Mouse (Mus musculus) cerebellum, adult 9-10 months (tissue): ENCODE measurements at regions not wholly inside any gene's neighbourhood (a gene's known extent, or its start where the extent isn't known, plus 50 kb on each side); places are given as distances from the start of the nearest gene placed in this dataset.

Experiments
- DNase-seq: peaks from one replicate; pipeline ENCODE4 v3.0.0; 2022

DNA sequence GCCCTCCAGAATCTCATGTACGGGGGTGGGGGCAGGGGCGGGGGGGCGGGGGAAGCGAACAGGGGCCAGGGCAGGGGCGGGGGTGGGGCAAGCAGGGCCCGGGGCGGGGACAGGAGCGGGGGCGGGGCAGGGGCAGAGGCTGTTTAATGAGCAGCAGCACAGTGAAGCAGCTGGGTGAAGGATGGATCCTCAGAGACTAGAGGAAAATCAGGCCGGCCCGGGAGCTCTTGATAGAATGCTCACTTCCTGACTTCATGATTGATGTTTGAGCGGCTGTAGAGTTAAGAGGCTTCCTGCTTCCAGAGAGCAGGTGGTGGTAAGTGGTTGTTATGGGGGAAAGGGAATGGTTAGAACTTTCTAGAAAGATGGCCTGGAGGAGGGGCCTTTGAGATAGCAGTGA is 347.5 kb upstream of the Kcnab2 start:
- DNase-seq: no peak

DNA sequence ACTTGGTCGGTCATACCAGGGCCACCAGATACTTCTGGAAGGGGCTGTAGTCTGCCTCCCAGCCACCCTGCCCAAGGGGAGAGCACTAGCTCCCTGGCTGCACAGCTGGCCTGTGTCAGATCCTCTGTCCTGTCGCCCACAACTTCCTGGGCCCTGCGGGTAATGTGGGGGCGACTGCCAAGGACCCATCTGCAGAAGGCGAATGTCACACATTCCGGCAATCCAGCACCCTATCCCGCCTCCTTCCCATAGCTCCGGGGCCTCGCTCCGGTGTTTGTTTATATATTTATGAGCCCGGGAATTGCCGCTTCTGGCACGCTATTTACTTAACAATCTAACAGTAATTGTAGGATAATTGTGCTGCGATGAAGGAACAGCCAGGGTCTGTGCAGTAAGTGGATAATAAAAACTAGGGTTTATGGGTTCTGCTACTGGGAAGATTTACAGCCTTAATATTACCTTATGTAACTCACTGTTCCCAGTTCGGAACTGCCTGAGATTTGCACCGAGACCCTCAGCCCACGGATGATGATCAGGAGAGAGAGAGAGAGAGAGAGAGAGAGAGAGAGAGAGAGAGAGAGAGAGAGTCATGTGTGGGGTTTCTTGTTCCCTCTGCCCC is 338.6 kb upstream of the Kcnab2 start:
- DNase-seq: no peak

- no peak for DNase-seq
These were observed 328.9 kb upstream of the Kcnab2 start for GRCm38 (mm10) chr4:152806611-152807010.

GRCm38 (mm10) chr4:152799392-152799791 is 321.7 kb upstream of the Kcnab2 start:
- no peak for DNase-seq

GRCm38 (mm10) chr4:152788431-152788830 is 310.8 kb upstream of the Kcnab2 start:
- DNase-seq: no peak

- DNase-seq: no peak
These were observed 307.3 kb upstream of the Kcnab2 start for GRCm38 (mm10) chr4:152784972-152785371.

DNA sequence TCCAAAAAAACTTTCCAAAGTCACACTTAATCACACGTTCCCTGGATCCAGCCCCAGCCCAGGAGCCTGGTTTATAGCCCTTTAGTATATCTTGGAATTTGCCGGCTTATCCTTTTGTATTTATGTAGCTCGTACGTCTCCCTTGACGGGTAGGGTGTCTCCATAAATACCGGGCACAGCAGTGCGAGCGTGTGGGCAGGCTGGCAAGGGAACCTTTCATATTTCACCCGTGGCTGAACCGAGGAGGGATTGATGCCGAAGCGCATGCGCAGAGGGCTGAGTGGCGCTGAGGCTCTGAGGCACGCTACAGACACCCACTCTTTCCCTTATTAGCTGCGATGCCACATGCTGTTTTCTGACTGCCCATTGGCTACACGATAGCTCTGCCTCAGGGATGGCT is 301.9 kb upstream of the Kcnab2 start:
- peak; percentile 8 for DNase-seq

- no peak for DNase-seq
These were observed 298.1 kb upstream of the Kcnab2 start for GRCm38 (mm10) chr4:152775801-152776200.

GRCm38 (mm10) chr4:152771386-152771785 is 293.7 kb upstream of the Kcnab2 start:
- DNase-seq: no peak

DNA sequence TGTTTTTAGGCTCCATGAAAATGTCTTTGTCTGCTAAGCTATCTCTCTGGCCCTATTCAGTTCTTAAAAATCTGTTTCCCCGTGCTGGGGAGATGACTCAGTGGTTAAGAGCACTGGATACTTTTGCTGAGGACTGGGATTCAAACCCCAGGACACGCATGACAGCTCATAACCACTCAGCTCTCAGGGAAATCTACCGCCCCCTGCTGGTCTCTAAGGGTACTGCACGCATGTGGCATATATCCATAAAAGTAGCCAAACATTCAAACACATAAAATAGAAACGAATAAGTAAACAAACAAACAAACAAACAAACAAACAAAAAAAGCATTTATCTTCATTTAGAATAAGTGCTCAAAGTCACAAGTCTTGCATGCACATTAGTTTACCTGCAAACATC is 289.7 kb upstream of the Kcnab2 start:
- no peak for DNase-seq

DNA sequence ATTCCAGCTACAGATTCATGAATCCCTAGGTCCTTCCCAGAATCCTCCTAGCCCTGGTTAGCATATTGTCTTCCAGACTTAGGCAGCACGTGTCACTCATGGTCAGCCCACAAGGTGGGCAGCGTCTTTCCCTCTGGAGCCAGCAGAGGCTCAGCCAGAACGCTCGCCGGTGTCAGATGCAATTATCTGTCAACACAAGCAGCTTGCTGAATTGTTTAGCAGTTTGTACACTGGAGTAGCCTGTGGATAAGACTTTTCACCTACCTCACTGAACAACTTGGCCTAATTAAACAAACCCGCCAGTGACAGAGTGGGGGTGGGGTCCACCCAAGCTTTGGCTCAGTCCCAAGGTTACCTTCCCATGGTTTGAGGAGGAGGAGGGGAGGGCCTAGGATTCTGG is 285.4 kb upstream of the Kcnab2 start:
- no peak for DNase-seq

- DNase-seq: no peak
These were observed 284.9 kb upstream of the Kcnab2 start for GRCm38 (mm10) chr4:152762576-152762975.

- peak; percentile 23 for DNase-seq
These were observed 279.5 kb upstream of the Kcnab2 start for GRCm38 (mm10) chr4:152757191-152757590.

GRCm38 (mm10) chr4:152756535-152756934 is 278.9 kb upstream of the Kcnab2 start:
- DNase-seq: peak; percentile 79

GRCm38 (mm10) chr4:152755756-152756155 is 278.1 kb upstream of the Kcnab2 start:
- no peak for DNase-seq

DNA sequence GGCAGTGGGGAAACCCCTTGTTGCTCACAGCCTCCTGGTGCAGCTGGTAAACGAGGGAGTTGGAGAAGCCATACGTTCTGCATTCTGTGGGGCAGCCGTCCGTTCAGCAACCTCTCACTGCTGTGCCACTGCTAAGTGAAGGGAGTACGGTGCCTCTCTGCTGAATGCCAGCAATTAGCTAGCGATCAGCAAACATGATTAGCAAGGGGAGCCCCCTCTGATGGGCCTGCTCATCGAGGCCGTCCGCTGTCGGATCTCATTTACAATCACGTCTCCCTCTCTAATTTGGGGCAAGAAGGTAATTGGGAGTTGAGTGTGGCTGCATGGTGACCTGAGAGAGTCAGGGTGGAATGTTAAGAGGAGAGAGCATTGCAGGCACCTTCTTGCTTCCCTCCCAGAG is 266.7 kb upstream of the Kcnab2 start:
- no peak for DNase-seq

DNA sequence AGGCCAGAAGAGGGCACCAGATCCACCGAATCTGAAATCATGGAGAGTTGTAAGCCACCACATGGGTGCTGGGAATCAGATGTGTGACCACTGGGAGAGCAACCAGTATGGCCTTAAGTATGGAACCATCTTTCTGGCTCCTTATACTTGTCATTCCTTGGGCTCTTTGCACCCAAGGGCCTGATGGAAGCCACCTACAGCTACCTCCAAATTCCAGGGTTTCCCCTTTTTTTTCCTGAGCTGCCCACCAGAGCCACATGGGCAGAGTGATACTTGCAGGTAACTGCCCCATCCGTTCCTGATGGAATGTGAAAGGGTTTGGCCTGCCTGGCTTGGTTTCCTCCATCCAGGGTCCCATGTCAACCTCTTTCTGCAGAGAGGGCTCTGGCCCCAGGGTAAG is 255.3 kb upstream of the Kcnab2 start:
- no peak for DNase-seq

DNA sequence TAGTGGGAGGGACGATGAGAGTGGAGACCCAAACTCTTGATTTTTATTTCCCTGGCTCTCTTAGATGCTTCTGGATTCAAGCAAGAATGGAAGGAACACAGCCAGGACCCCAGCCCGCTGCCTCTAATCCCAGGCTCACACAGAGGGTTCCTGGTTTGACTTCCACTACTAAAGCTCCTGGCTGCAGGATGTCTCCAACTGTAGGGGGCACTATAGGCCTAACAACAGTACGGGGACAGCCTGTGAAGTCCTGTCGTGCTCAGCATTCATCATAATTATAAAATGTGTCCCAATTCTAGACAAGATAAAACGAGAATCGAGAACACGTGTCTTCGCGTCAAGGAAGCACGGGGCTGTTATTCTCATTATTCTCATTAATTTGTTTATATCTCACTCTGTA is 254.3 kb upstream of the Kcnab2 start:
- DNase-seq: peak; percentile 46

DNA sequence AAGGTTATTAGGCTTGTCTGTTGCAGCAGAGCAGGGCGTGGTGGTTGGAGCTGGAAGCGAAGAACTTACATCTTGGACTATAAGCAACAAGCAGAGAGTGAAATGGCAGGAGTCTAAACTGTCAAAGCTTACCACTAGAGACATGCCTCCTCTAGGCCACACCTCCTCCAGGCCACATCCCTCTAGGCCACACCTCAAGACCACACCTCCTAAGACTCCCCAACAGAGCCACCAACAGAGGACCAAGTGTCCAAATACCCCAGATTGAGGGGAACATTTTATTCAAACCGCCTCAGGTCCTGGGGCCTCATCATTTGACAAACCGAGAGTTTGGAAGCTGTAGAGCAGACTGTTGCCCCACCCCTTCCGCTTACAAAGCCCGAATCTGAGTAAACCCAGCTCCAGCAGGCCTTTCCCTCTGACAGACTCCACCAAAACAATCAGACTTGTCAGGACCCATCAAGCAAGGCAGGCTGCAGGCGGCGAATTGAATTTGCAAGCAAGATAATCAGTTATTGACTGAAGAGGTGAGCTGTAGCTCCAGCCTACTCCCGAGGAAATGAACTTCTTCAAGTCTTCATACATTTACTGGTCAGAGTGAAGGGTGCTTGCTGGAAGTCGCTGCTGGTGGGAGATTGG is 253.5 kb upstream of the Kcnab2 start:
- no peak for DNase-seq

DNA sequence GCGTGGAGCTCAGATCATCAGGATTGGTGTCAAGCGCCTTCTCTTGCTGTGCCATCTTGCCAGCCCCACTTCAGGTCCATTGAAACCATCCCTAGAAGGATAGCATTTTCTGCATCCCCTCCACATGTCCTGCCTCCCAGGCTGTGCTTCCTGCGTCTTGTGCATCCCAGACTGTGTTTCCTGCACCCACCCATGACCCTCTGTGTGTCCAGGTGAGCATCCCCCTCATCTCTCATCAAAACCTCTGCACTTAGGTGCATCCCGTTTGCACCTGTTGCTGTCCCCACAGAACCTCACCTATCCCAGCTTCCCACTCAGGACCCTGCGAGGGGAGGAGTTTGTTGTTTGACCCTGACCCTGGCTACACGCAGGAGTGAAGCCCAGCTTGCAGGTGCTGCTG is 251.8 kb upstream of the Kcnab2 start:
- no peak for DNase-seq

GRCm38 (mm10) chr4:152725881-152726280 is 248.2 kb upstream of the Kcnab2 start:
- peak; percentile 5 for DNase-seq

GRCm38 (mm10) chr4:152725423-152725822 is 247.8 kb upstream of the Kcnab2 start:
- no peak for DNase-seq

DNA sequence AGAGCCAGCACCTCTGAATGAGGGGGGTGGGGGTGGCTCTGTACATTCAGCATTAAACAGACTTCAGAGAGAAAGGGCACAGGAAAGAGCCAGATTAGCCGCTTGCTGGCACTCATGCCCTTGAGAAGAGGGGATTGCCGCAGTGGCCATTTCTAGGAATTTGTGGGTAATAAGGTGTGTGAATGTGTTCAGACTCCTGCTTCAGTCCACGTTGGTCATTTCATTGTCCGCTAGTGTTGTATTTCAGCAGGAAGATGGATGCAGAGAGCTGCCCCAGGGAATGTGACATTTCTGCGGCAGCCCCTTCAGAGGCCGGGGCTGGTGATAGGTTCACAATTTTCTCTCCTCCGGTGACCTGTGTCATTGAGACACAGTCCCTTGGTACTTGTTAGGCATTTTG is 247.1 kb upstream of the Kcnab2 start:
- no peak for DNase-seq

- no peak for DNase-seq
These were observed 246.4 kb upstream of the Kcnab2 start for GRCm38 (mm10) chr4:152724026-152724425.

GRCm38 (mm10) chr4:152720528-152720927 is 242.9 kb upstream of the Kcnab2 start:
- no peak for DNase-seq
